Mouse (Mus musculus): Measurements from ENCODE around the gene Ifi47.

Ifi47 gene

DNA sequence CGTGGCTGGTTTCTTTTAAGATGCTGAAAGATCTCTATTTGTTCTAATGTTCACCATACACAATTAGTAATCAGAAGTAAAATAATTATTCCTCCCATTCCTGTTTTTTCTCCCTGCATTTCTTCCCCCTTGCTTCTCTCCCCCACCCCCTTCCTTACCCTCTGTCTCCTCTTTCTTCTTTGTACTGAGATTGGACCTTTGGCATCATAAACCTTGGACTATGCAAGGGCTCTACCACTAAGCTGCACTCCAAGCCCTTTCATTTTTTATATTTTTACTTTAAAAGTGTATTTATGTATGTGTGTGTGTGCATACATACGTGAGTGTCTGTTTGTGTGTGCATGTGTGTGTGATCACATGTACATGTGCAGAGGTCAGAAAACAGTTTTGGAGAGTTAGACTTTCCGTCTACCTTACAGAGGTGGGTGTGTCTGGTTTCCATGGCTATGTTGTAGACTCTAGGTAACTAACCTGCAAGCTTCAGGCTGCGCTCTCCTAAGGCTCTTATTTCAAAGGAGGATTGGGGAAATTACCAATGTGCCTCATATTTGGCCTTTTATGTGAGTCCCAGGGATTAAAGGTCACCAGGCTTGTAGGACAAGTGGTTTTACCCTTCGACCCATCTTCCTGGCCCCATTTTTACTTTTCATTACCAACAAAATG lies 12.7 kb downstream of the Ifi47 start:
- in situ Hi-C loops (cut with MboI, MseI) = loop anchor here (10.0 kb wide), 1 partner anchor 114 kb away; the partner anchor contains the start of genes 9930111J21Rik1 and Olfr56

DNA sequence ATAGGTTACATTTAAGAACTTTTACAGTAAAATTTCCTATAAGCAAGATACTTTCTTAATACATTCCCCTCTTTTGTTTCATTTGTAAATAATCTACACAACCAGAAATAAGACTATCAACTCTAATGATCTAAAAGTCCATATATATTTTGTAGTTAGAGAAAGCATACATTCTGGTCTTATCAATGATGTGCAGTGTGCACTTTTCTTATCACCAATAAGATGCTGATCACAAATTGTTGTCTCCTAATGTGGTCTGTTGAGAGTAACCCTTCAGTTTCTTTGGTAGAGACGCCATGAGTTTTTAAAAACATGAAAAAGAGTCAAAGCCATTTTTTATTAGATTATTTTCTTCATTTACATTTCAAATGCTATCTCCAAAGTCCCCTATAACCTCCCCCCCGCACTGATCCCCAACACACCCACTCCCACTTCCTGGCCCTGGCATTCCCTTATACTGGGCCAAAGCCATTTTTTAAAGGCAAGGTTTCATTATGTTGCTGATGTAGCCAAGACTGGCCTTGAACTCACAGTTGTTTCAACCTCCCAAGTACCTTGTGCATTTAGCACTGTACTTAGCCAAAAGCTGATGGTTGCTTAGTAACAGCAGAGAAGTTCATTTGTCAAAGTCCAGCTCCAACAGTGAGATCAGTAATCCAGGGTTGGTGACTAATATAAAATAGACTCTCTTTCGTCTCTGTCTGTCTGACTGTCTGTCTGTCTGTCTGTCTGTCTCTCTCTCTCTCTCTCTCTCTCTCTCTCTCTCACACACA lies 13.5 kb downstream of the Ifi47 start:
- in situ Hi-C loops (cut with MboI, MseI) = loop anchor here (10.0 kb wide), 1 partner anchor 115 kb away; the partner anchor contains the start of genes 9930111J21Rik1 and Olfr56

DNA sequence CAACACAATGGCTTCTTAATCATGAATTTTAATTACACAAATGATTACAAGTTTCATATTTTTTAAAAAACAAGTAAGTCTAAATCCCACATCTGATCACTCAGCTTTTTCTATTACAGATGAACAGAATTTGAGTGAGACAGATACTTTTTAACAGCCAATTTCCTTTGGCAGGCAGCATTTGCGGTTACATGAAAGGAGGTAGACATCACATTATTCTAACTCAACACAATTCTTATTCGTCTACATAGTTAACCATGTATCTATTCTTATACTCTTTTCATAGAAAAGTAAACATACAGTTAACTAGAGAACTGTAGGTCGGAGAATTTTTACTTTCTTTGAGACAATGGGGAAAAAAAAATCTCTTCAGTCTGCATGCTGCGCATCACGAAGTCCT lies 14.2 kb downstream of the Ifi47 start:
- in situ Hi-C loops (cut with MboI, MseI) = no loop called here

DNA sequence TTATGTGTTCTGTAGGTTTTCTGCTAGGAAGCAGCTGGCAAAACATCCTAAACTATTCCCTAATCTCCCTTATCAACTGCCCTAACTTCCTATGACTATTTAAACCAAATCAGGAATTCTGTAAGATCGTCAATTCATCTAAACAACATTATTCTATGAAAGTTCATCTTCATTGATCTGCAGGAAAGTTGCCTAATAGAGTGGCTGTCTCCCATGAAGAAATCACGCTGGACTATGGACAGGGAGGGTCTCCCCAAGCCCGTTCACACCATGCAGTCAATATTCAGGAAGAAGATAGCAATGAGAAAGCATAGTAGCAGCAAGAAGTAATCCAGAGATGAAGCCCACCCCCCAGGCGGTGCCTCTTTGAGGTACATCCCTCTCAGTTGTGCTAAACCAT lies 14.8 kb downstream of the Ifi47 start:
- in situ Hi-C loops (cut with MboI, MseI) = no loop called here

DNA sequence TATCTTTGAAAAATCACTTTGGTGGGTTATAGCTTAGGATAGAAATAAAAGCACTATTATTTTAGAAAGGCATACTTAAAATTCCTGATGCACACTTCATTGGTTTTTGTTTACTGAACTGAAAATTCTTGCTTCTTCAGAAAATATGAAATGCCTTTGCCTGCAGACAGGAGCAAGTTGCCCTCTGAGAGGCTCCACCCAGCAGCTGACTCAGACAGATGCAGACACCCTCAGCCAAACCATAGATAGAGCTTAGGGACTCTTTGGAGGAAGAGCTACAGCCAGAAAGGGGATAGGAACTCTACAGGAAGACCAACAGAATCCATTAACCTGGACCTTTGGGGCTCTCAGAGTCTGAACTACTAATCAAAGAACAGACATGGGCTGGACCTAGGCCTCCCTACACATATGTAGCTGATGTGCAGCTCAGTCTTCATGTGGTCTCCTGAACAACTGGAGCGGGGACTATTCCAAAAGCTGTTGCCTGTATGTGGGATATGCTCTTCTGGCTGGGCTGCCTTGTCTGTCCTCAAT lies 15.7 kb downstream of the Ifi47 start:
- in situ Hi-C loops (cut with MboI, MseI) = no loop called here

DNA sequence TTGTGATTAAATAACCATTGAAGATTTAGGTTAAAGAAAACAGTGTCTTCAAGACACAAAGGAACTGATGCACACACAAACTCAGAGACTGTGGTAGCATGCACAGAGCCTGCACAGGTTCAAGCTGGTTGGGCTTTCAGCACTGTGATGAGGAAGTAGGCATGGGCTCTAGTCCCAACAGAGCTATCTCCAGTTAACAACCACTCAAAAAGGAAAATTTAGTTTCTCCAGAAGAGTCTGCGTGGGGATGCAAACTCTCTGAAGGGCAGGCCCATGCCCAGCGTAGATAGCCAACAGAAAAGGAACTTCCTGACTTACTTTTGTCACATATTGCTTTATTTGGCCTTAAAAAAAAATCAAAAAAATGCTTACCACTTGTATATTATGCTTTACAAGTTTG lies 16.4 kb downstream of the Ifi47 start:
- in situ Hi-C loops (cut with MboI, MseI) = no loop called here

DNA sequence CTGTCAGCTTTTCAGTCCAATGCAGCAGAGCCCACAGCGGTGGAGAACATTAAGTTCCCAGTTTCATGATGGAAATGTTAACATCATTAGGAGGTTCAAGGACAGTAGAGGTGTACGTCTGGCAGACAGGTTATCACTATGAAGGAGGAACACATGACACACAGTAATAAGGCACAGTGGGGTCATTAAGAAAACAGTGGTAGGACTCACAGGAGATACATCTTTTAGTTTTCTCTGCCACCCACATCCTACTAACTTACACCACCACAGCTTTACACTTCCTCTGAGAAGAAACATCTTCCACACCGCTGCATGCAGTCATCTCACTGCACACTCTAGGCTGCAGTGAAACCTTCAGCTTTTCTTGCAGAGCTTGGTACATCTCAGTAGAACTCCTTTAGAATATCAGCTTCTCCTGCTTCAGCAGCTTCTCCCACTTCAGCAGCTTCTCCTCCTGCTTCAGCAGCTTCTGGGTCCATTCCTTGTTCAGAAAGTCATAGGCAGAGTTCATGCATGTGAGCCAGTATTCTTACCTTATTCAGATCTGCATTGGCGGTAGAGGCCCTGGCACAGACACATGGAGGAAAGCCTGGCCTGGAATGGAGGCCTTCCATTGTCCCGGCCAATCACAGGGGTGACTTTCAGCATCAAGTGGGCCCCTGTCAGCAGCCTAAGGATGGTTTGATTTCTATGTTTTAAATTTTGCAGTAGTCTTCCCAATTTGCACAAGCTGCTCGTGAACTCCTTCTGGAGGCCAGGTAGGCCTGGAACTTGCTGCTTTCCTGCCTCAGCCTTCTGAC lies 17.7 kb downstream of the Ifi47 start:
- in situ Hi-C loops (cut with MboI, MseI) = no loop called here

DNA sequence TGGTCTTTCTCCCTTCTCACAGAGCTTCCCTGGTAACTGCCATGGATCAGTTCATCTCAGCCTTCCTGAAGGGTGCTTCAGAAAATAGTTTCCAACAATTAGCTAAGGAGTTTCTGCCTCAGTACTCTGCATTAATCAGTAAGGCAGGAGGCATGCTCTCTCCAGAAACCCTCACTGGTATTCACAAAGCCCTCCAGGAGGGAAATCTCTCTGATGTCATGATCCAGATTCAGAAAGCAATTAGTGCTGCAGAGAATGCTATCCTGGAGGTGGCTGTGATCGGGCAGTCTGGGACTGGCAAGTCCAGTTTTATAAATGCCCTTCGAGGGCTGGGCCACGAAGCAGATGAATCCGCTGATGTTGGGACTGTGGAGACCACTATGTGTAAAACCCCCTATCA lies 19.0 kb downstream of the Ifi47 start:
- in situ Hi-C loops (cut with MboI, MseI) = loop anchor here (5.0 kb wide), 3 partner anchors 38 to 298 kb away; partner anchors contain the start of gene Irgm1

DNA sequence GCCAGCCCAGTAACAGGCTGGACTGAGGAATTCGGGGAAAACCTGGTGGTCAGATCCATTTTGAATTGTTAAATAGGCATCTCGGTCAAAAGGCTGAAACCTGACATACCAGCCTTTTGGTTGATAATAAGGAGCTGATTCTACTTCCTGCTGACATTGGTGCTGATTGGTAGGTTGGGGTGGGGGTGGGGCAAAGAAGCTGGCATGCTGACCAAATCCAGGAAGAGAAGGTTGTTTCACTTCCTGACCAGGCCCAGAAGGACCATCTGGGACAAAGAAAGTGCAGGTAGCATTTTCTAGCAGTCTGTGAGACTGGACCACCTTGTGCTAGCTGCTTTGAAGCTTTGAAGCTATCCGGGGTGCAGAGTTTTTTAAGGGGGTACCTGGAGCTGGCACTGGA lies 24.0 kb downstream of the Ifi47 start:
- in situ Hi-C loops (cut with MboI, MseI) = no loop called here

DNA sequence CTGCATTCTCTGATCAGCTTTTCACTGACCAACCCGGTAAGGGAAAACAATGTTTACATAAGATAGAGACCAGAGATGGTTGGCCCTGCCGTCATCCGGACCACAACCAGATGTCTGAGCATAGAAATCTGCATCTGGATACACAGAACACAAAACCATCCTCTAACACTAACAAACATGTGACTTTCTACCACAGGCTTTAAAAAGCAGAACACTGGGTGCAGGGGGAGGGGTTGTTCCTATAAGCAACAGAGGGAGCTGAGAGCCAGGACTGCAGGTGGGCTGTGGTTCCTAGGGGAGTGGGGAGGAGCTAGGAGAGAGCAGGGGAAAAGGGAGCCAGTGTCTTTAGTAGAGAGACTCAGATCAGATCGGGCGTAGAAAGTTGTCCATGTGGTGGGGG lies 25.1 kb downstream of the Ifi47 start:
- in situ Hi-C loops (cut with MboI, MseI) = no loop called here

DNA sequence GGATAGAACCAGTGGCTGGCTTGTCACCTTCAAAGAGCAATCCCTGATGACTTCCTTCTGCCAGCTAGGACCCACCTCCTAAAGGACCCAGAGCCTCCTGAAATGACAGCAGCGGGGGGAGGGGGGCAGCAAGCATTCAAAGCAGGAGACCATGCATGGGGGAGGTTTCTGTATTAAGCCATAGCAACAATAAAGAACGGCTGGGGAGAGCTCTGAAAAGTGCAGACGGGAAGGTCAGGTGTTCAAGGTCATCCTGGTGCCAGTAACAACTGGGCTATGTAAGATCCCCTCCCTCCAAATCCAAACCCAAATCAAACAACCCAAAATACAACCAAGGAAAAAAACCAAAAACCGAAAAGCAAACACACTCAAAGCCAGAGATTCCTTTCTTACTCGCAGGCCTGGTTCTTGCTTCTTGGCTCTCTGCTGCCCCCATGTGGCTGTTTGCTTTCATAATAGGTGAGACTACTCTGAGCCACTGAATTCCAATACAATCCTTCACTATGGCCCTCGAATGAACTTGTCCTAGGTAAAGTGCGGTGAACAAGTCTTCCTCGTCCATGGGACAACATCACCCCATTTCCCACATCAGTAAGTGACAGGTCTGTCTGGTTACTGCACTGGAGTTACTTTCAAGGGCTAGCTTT lies 26.8 kb downstream of the Ifi47 start:
- in situ Hi-C loops (cut with MboI, MseI) = no loop called here

DNA sequence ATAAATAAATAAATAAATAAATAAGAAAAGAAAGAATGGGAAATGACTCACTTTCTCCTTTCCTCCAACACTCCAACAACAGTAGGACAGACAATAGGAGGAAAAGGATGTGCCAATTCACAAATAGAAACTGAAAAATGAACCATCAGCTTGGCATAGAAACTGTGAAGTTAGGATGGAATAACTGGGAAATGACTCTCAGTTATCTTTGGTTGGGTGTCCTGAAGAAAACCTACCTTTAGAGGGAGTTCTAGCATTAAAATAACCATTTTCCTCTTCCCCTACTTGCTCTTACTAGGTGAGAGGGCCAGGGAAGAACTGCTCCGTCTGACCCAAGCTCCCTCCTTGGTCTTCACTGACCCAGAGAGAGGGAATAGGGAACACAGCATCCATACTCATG lies 29.4 kb downstream of the Ifi47 start:
- in situ Hi-C loops (cut with MboI, MseI) = no loop called here

DNA sequence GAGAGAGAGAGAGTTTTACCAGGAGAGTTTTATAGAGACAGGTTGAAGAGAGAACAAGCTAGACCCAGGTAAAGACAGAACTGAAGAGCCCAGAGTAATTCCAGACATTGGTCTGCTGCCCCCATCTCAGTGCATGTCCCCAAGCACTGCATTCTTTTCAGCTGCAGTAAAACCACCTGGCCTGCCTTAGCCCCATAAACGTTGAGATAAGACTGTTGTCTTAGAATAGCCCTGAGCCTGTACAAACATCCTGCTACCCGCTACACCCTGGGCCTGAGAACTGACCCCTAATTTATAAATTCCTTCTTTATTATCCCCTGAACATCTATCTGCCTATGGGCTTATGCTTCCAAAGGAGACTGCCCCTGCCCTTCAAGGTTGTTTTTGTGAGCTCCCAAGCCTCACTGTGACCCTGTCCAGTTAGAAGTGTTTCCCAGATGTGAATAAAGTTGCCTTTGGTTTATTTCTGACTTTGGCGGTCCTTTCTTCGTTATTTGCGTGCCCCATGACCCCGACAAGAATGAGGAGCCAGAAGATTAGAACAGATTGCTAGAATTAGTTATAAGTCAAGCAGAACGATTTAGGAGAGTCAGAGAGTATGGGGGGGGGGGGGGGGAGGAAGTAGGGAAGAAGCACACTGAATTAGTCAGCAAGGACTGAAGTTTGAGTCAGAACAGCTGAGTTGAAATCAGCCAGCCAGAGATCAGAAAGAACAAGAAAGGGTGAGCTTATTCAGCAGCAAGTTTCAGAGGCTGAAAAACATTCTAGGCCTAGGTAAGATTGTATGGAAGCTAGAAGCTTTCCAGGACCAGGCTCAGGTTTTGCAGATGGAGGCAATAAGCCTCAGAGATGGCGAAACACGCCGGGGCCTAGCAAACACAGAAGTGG lies 31.5 kb downstream of the Ifi47 start:
- in situ Hi-C loops (cut with MboI, MseI) = no loop called here

DNA sequence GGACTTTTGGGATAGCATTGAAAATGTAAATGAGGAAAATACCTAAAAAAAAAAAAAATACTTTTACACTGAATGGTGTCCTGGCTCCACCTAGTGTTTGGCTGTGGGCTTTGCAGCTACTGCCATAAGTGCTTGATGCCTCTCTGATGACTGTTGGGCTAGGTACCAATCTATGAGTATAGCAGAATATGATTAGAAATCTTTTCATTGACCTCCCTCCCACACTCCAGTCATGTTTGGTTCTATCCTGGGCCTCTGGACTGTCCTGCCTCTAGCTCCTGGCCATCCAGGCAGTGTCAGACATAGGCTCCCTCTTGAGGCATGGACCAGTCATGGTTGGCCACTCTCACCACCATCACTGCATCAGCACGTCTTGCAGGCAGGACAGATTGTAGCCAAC lies 32.4 kb downstream of the Ifi47 start:
- in situ Hi-C loops (cut with MboI, MseI) = no loop called here

DNA sequence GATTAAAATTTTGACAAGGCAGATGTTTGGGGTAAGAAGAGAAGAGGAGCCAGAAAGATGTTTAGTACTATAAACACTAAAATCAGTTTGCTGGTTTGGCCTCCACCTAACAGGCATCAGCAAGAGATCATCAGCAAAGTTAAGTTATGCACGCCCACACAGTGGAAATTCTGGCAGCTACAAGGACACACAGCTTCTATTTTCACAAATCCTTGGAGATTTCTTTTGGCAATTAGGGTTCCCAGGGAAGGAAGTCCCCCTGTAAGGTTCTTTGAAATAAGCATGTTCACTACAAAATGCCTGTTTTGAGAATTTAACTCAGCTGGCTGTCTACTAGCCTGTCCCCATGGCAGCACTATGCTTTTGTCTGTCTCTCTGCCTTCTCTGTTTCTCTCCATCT lies 34.6 kb downstream of the Ifi47 start:
- in situ Hi-C loops (cut with MboI, MseI) = no loop called here

DNA sequence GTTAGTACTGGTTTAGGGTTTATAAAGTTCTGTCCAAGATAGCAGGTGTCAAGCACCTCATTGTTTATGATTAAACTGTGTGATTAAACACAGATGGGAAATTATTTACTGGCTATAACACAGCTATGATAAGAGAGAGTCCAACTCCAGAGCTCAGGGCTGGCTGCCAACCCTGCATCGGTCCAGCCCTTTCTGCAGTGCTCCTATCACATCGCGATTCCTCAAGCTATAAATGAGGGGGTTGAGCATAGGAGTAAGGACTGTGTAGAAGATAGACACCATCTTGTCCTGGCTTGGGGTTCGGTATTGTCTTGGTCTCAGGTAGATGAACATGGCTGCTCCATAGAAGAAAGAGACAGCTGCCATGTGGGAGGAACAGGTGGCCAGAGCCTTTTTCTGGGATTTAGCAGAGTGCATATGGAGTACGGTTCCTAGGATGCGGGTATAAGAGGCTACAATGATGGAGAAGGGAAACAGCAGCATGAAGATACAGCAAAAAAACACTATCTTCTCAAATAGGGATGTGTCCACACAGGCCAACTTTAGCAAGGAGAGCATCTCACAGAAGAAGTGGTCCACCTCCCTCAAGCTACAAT lies 36.3 kb downstream of the Ifi47 start:
- in situ Hi-C loops (cut with MboI, MseI) = no loop called here

DNA sequence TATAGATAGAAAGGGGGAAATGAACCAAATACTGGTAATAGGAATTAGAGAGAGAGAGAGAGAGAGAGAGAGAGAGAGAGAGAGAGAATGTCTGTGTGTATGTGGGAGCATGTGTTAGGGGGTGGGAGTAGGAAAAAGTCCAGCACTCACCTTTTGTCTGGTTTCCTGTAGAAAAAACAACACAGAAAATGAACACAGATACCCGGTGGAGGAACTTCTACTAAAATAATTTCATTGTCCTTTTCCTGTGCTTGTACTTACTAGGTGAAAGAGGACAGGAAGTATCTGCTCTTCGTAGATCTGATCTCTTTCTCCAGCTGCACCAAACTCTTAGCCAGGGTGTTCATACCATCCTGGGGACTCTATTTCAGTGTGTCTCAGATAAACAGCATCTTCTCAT lies 37.8 kb downstream of the Ifi47 start:
- in situ Hi-C loops (cut with MboI, MseI) = no loop called here

DNA sequence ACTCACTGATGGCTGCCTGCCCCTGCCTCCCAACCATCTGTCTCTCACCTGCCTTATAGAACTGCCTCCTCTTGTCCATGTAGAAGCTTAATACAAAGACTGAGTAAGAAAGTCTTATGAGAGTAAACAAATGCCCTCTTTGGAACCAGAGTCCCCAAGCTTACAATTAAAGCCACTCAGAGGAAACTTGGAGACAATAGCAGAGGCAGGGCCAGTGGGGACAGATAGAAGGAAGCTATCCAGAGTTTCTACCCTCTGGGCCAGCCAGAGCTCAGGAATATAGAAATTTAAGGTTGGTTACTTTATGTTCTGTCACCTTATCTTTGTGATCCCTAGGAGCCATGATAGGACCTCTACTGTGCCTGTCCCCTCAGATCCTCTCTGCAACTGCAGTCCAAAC lies 38.4 kb downstream of the Ifi47 start, which contains the start of gene Olfr1396:
Gene Olfr1396, minus strand, starts transcription at position 101 of the 400 bp plus-strand sequence.
- in situ Hi-C loops (cut with MboI, MseI) = loop anchor here (5.0 kb wide), 1 partner anchor 148 kb away; no protein-coding TSS in a partner anchor

DNA sequence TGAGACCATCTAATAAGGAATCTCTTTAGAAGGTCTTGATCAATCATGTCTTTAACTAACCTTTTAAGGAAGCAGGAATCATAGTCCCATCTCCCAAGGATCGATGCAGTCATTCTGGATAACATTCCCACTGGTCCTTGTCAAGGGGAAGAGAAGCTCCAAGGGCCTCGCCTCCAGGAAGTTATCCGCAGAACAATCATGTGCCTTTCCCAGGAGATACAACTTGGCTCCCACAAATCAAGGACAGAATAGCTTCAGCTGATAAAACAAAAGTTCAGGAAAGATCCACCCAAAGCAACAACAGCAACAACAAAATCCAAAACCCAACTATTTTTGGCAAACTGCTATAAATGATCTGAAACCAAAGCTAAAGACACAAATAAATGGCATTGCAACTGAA lies 43.2 kb downstream of the Ifi47 start:
- in situ Hi-C loops (cut with MboI, MseI) = loop anchor here (5.0 kb wide), 1 partner anchor 143 kb away; no protein-coding TSS in a partner anchor

DNA sequence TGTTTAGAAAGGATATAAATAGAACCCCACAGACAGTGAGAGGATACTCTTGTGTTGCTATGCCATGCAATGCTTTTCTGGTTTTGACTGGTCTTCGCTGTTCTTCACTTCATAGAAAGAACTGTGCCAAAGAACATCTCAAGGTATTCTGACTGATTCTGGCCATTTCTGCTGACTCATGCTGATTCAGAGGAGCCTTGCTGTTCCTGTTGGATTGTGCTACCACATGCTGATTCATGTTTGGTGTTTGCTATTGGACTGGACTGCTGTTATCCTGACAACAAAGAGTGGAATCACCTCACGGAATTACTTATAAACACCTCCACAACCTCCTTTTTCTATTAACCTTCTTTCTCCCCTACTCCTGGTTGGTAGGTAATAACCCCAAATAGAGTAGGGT lies 47.8 kb downstream of the Ifi47 start:
- in situ Hi-C loops (cut with MboI, MseI) = no loop called here
